Mouse (Mus musculus): ENCODE measurements around the gene Gpcpd1. TPM values are rescaled to one million over a fixed set of nuclear protein-coding genes. Genes with fewer than 3 reads are reported as not detected.

Gene Gpcpd1
- polyA plus RNA-seq, 1 experiment from 2014 or later = 68.4 TPM

DNA sequence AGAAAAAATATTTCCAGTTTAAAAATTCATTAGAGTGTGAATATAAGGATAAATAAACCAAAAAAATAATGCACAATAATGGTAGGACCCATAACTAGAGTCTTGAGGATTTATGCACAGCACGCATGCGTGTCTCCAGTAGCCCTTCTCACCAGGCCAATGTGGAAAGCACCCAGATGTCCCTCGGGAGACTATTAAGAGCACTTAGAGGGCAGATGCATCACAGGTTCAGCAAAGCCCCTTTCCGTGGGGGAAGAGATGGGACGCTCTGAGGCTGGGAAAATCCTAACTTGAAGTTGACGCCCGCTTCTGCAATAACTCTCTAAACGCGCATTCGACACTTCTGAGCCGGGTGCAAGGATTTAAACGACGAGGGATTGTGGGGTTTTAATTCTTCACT, 71.9 kb downstream of the Gpcpd1 start:
- Histone ChIP-seq H3K4me1 (ENCODE audit: control insufficient read depth, insufficient read depth, low read depth, low read length) (no peaks in the 10 kb centered on the region), H3K4me3 (ENCODE audit: low read length) (no peak overlapping the region), H3K27ac (ENCODE audit: low read depth, low read length) (no peak overlapping the region), H3K9me3 (ENCODE audit: control insufficient read depth, low read length) (no peaks in the 10 kb centered on the region), H3K36me3 (ENCODE audit: control insufficient read depth, insufficient read depth, low read length) (no peaks in the 10 kb centered on the region), H3K9ac (ENCODE audit: low read depth, low read length) (no peak overlapping the region), H3K4me2 (ENCODE audit: low read length) (no peak overlapping the region), H3K27me3 (replicated peaks; ENCODE audit: control insufficient read depth, insufficient read depth, low read length) (no peaks in the 10 kb centered on the region)
- 93% methylated on average over 13 of the region's 13 CpGs for WGBS
- no peak for ATAC-seq

- ATAC-seq = no peak
- WGBS = 89% methylated on average over 14 of the region's 14 CpGs
- Histone ChIP-seq H3K4me3 (ENCODE audit: low read length) (no peak overlapping the region), H3K27ac (ENCODE audit: low read depth, low read length) (no peak overlapping the region), H3K4me1 (ENCODE audit: control insufficient read depth, insufficient read depth, low read depth, low read length) (no peaks in the 10 kb centered on the region), H3K36me3 (ENCODE audit: control insufficient read depth, insufficient read depth, low read length) (no peaks in the 10 kb centered on the region), H3K4me2 (ENCODE audit: low read length) (no peak overlapping the region), H3K27me3 (replicated peaks; ENCODE audit: control insufficient read depth, insufficient read depth, low read length) (no peaks in the 10 kb centered on the region), H3K9ac (ENCODE audit: low read depth, low read length) (no peak overlapping the region), H3K9me3 (ENCODE audit: control insufficient read depth, low read length) (no peaks in the 10 kb centered on the region)
Observed at GRCm38 (mm10) chr2:132515076-132515475, 72.5 kb downstream of the Gpcpd1 start.

GRCm38 (mm10) chr2:132514353-132514752, 73.2 kb downstream of the Gpcpd1 start:
- no peaks in the 10 kb centered on the region for H3K9me3 ChIP-seq (ENCODE audit: control insufficient read depth, low read length)
- ATAC-seq = peak; percentile 57; the same call in 1 of the 2 replicates
- H3K4me1 ChIP-seq (ENCODE audit: control insufficient read depth, insufficient read depth, low read depth, low read length) = no peaks in the 10 kb centered on the region
- H3K27me3 ChIP-seq (replicated peaks; ENCODE audit: control insufficient read depth, insufficient read depth, low read length) = no peaks in the 10 kb centered on the region
- H3K4me3 ChIP-seq (ENCODE audit: low read length) = no peak overlapping the region
- H3K4me2 ChIP-seq (ENCODE audit: low read length) = no peak overlapping the region
- H3K27ac ChIP-seq (ENCODE audit: low read depth, low read length) = no peak overlapping the region
- no peaks in the 10 kb centered on the region for H3K36me3 ChIP-seq (ENCODE audit: control insufficient read depth, insufficient read depth, low read length)
- no peak overlapping the region for H3K9ac ChIP-seq (ENCODE audit: low read depth, low read length)
- WGBS = 38% methylated on average over 6 of the region's 6 CpGs

GRCm38 (mm10) chr2:132513371-132514181, 74.0 kb downstream of the Gpcpd1 start:
- no peaks in the 10 kb centered on the region for H3K9me3 ChIP-seq (ENCODE audit: control insufficient read depth, low read length)
- ATAC-seq = 0 out of 2 replicates have a peak, but pooled peaks have one; percentile 2
- H3K4me1 ChIP-seq (ENCODE audit: control insufficient read depth, insufficient read depth, low read depth, low read length) = no peaks in the 10 kb centered on the region
- no peak overlapping the region for H3K4me2 ChIP-seq (ENCODE audit: low read length)
- no peaks in the 10 kb centered on the region for H3K36me3 ChIP-seq (ENCODE audit: control insufficient read depth, insufficient read depth, low read length)
- H3K9ac ChIP-seq (ENCODE audit: low read depth, low read length) = no peak overlapping the region
- 73% methylated on average over 12 of the region's 12 CpGs for WGBS
- H3K27me3 ChIP-seq (replicated peaks; ENCODE audit: control insufficient read depth, insufficient read depth, low read length) = no peaks in the 10 kb centered on the region
- no peak overlapping the region for H3K27ac ChIP-seq (ENCODE audit: low read depth, low read length)
- no peak overlapping the region for H3K4me3 ChIP-seq (ENCODE audit: low read length)

DNA sequence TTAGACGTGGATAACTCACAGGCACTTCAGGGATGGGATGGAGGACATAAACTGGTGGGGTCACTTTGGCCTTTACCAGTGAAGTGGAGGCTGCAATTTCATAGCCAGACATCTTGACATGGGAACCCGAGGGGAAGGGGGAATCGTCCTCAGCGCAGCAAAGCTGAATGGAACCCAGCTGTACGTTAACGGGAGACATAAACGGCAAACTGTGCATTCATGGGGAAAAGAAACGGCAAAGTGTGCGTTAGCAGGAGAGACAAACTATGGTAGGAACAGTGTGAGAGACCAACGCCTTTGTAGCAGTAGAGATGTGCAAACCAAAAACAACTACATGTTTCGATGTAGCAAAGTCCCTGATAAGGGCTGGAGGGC, 74.6 kb downstream of the Gpcpd1 start:
- Histone ChIP-seq H3K4me3 (ENCODE audit: low read length) (no peak overlapping the region), H3K4me1 (ENCODE audit: control insufficient read depth, insufficient read depth, low read depth, low read length) (no peaks in the 10 kb centered on the region), H3K27me3 (replicated peaks; ENCODE audit: control insufficient read depth, insufficient read depth, low read length) (no peaks in the 10 kb centered on the region), H3K27ac (ENCODE audit: low read depth, low read length) (no peak overlapping the region), H3K4me2 (ENCODE audit: low read length) (no peak overlapping the region), H3K36me3 (ENCODE audit: control insufficient read depth, insufficient read depth, low read length) (no peaks in the 10 kb centered on the region), H3K9ac (ENCODE audit: low read depth, low read length) (no peak overlapping the region), H3K9me3 (ENCODE audit: control insufficient read depth, low read length) (no peaks in the 10 kb centered on the region)
- ATAC-seq = no peak
- 74% methylated on average over 11 of the region's 11 CpGs for WGBS

DNA sequence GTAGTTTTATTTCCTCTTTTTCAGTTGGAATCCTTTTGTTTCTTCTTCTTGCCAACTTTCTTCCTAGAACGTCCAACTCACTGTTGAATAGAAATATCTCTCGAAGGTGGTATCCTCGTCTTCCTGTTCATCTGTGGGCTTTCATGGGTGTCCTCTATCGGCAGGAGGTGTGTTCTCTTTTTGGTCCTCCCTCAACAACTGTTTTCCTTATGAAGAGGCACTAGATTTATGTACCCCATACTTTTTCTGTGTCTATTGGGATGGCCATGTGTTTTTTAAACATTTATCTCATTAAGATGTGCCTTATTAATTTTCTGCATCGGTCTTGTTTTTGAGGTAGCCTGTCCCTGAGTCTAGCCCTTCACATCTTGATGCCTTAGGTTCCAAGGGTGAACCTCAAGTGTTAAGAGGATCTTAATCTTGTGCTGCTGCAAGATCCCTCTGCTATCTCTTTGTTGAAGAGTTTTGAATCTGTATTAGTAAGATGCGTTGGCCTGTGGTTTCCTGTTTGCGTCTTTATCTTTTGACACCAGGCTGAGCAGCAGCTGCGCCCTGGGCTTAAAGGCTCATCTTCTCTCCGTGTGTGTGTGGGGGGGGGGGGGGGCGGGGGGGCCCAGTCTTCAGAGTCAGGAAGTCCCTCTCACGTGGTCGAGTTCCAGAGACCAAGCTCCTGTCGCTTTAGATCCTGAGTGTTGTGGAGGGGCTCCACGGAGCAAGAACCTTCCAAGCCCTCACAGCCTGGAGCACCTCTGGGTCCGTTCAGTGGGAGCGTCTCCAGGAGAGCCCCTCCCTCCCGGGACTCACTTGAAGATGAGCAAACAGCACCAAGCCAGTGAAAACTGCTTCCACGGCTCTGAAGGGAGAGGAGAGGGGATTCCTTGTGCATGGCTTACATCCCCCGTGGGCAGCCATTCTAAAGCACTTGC, 75.2 kb downstream of the Gpcpd1 start:
- H3K9ac ChIP-seq (ENCODE audit: low read depth, low read length) = no peak overlapping the region

GRCm38 (mm10) chr2:132511011-132511818, 76.3 kb downstream of the Gpcpd1 start:
- Histone ChIP-seq H3K4me3 (ENCODE audit: low read length) (no peak overlapping the region), H3K27ac (ENCODE audit: low read depth, low read length) (no peak overlapping the region), H3K36me3 (ENCODE audit: control insufficient read depth, insufficient read depth, low read length) (no peaks in the 10 kb centered on the region), H3K9ac (ENCODE audit: low read depth, low read length) (no peak overlapping the region), H3K27me3 (replicated peaks; ENCODE audit: control insufficient read depth, insufficient read depth, low read length) (no peaks in the 10 kb centered on the region), H3K9me3 (ENCODE audit: control insufficient read depth, low read length) (no peaks in the 10 kb centered on the region), H3K4me1 (ENCODE audit: control insufficient read depth, insufficient read depth, low read depth, low read length) (no peaks in the 10 kb centered on the region), H3K4me2 (ENCODE audit: low read length) (no peak overlapping the region)
- ATAC-seq = no peak
- 86% methylated on average over 5 of the region's 7 CpGs for WGBS

More for the DNA sequence above, 75.2 kb downstream of the Gpcpd1 start:
- no peaks in the 10 kb centered on the region for H3K36me3 ChIP-seq (ENCODE audit: control insufficient read depth, insufficient read depth, low read length)
- H3K27ac ChIP-seq (ENCODE audit: low read depth, low read length) = no peak overlapping the region
- no peak overlapping the region for H3K4me2 ChIP-seq (ENCODE audit: low read length)
- 47% methylated on average over 19 of the region's 19 CpGs for WGBS
- no peak overlapping the region for H3K4me3 ChIP-seq (ENCODE audit: low read length)
- no peak for ATAC-seq
- H3K9me3 ChIP-seq (ENCODE audit: control insufficient read depth, low read length) = no peaks in the 10 kb centered on the region
- H3K4me1 ChIP-seq (ENCODE audit: control insufficient read depth, insufficient read depth, low read depth, low read length) = no peaks in the 10 kb centered on the region
- no peaks in the 10 kb centered on the region for H3K27me3 ChIP-seq (replicated peaks; ENCODE audit: control insufficient read depth, insufficient read depth, low read length)

DNA sequence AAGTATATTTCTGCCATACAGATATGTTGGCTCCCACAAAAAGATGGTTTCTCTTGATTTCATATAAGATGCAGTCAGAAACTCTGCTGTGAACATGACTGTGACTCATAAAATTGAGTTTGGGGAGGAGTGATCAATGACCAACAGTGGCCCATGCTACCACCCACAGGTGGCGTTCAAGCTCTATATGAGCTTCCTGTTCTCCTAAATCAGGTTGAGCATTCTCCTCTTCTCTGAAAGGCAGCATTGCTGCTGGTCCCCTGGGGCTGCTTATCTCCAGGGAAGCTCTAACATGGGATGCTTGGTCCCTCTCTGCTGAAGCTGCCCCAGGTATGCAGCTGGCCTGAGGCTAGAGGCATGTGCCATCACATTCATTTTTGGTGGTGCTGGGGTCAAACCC, 77.8 kb downstream of the Gpcpd1 start:
- no peak overlapping the region for H3K27ac ChIP-seq (ENCODE audit: low read depth, low read length)
- 90% methylated on average over 1 of the region's 1 CpGs for WGBS
- no peak overlapping the region for H3K9ac ChIP-seq (ENCODE audit: low read depth, low read length)
- H3K4me3 ChIP-seq (ENCODE audit: low read length) = no peak overlapping the region
- no peaks in the 10 kb centered on the region for H3K9me3 ChIP-seq (ENCODE audit: control insufficient read depth, low read length)
- H3K4me1 ChIP-seq (ENCODE audit: control insufficient read depth, insufficient read depth, low read depth, low read length) = no peaks in the 10 kb centered on the region
- no peak for ATAC-seq
- H3K27me3 ChIP-seq (replicated peaks; ENCODE audit: control insufficient read depth, insufficient read depth, low read length) = no peaks in the 10 kb centered on the region
- no peak overlapping the region for H3K4me2 ChIP-seq (ENCODE audit: low read length)
- no peaks in the 10 kb centered on the region for H3K36me3 ChIP-seq (ENCODE audit: control insufficient read depth, insufficient read depth, low read length)

Data from hindbrain, embryonic 16.5 days (tissue).